Mouse (Mus musculus) kidney, embryonic 15.5 days (tissue): ENCODE results near the gene Aqp2. TPM values are rescaled to one million over a fixed set of nuclear protein-coding genes. Genes with fewer than 3 reads are reported as not detected.

Experiments
- ATAC-seq: fragments of 200-750 bp; cut with Nextera tagmentation; replicated peaks from 2 replicates; pipeline ENCODE4 v1.8.0; 2017; ENCODE audit warnings: moderate TSS enrichment; ENCODE audit not compliant: low FRiP score
- H3K27ac ChIP-seq: fragments of 300-500 bp; sonication (generic); 2 replicates; pipeline ENCODE4 v1.5.1; 2015; ENCODE audit warnings: mild to moderate bottlenecking, inconsistent platforms
- H3K27me3 ChIP-seq: fragments of 300-500 bp; sonication (generic); 2 replicates; pipeline ENCODE4 v1.6.1; 2015; ENCODE audit warnings: inconsistent platforms
- H3K36me3 ChIP-seq: fragments of 300-500 bp; sonication (generic); 2 replicates; pipeline ENCODE4 v1.6.1; 2015; ENCODE audit warnings: inconsistent platforms
- H3K4me1 ChIP-seq: fragments of 300-500 bp; sonication (generic); 2 replicates; pipeline ENCODE4 v1.6.1; 2015; ENCODE audit warnings: inconsistent platforms
- H3K4me2 ChIP-seq: fragments of 300-500 bp; sonication (generic); 2 replicates; pipeline ENCODE4 v1.6.1; 2015; ENCODE audit warnings: moderate library complexity, mild to moderate bottlenecking, inconsistent platforms
- H3K4me3 ChIP-seq: fragments of 300-500 bp; sonication (generic); replicated peaks from 2 replicates; pipeline ENCODE4 v1.5.1; 2015; ENCODE audit warnings: mild to moderate bottlenecking, inconsistent platforms
- H3K9ac ChIP-seq: fragments of 300-500 bp; sonication (generic); 2 replicates; pipeline ENCODE4 v1.6.1; 2015; ENCODE audit warnings: mild to moderate bottlenecking, inconsistent platforms
- H3K9me3 ChIP-seq: fragments of 300-500 bp; sonication (generic); replicated peaks from 2 replicates; pipeline ENCODE4 v1.6.1; 2016; ENCODE audit warnings: inconsistent platforms
- WGBS: fragments of 180-500 bp; shearing (Covaris S2); methylation state at CpG from one replicate; pipeline ENCODE4 v1.1.7; 2015; ENCODE audit warnings: mixed read lengths; 5-methylcytosine and 5-hydroxymethylcytosine counted together
- polyA plus RNA-seq: library from polyadenylated mRNA; unstranded; fragments of >200 nt; fragmentation: Nextera tagmentation; extraction: Ambion mirVana; gene quantifications from 2 replicates; pipeline ENCODE4 v1.2.1, GENCODE M21; 2015

Gene Aqp2
- polyA plus RNA-seq, 1 experiment from 2014 or later = 42.5 TPM

GRCm38 (mm10) chr15:99567371-99567770 lies 11.5 kb upstream of the Aqp2 start:
- no peak for ATAC-seq
- peaks cover 12% of the 10 kb centered on the region; the same call in 1 of the 2 replicates for H3K4me1 ChIP-seq
- H3K36me3 ChIP-seq = no peaks in the 10 kb centered on the region
- H3K9me3 ChIP-seq = no peaks in the 10 kb centered on the region
- no peak overlapping the region for H3K27ac ChIP-seq
- 74% methylated on average over 4 of the region's 4 CpGs for WGBS
- H3K4me2 ChIP-seq = no peak overlapping the region
- 0 out of 2 replicates have a peak, but pooled peaks cover 2% of the 10 kb centered on the region for H3K27me3 ChIP-seq
- H3K9ac ChIP-seq = no peak overlapping the region
- no peak overlapping the region for H3K4me3 ChIP-seq

GRCm38 (mm10) chr15:99568682-99569081 lies 10.2 kb upstream of the Aqp2 start:
- Histone ChIP-seq H3K27me3 (0 out of 2 replicates have a peak, but pooled peaks cover 5% of the 10 kb centered on the region), H3K27ac (no peak overlapping the region), H3K4me2 (no peak overlapping the region), H3K4me3 (no peak overlapping the region), H3K36me3 (no peaks in the 10 kb centered on the region), H3K9me3 (no peaks in the 10 kb centered on the region), H3K4me1 (peaks cover 10% of the 10 kb centered on the region; the same call in 1 of the 2 replicates), H3K9ac (no peak overlapping the region)
- ATAC-seq = no peak
- WGBS = 59% methylated on average over 6 of the region's 6 CpGs

GRCm38 (mm10) chr15:99569123-99569522 lies 9.7 kb upstream of the Aqp2 start:
- ATAC-seq = no peak
- Histone ChIP-seq H3K4me1 (peaks cover 6% of the 10 kb centered on the region; the same call in 1 of the 2 replicates), H3K9me3 (no peaks in the 10 kb centered on the region), H3K4me3 (no peak overlapping the region), H3K4me2 (no peak overlapping the region), H3K27ac (no peak overlapping the region), H3K27me3 (0 out of 2 replicates have a peak, but pooled peaks cover 5% of the 10 kb centered on the region), H3K9ac (no peak overlapping the region), H3K36me3 (no peaks in the 10 kb centered on the region)
- 82% methylated on average over 10 of the region's 10 CpGs for WGBS

GRCm38 (mm10) chr15:99583463-99584344 lies 4.8 kb downstream of the Aqp2 start:
- H3K9me3 ChIP-seq = no peaks in the 10 kb centered on the region
- H3K4me2 ChIP-seq = peak overlapping the region; percentile 65
- peaks cover 25% of the 10 kb centered on the region for H3K4me1 ChIP-seq
- 2% methylated on average over 54 of the region's 54 CpGs for WGBS
- ATAC-seq = 0 out of 2 replicates have a peak, but pooled peaks have one; percentile 30
- peak overlapping the region; percentile 35 for H3K4me3 ChIP-seq
- peaks cover 90% of the 10 kb centered on the region for H3K27me3 ChIP-seq
- peak overlapping the region; percentile 35; the same call in 1 of the 2 replicates for H3K9ac ChIP-seq
- H3K36me3 ChIP-seq = no peaks in the 10 kb centered on the region
- no peak overlapping the region for H3K27ac ChIP-seq

DNA sequence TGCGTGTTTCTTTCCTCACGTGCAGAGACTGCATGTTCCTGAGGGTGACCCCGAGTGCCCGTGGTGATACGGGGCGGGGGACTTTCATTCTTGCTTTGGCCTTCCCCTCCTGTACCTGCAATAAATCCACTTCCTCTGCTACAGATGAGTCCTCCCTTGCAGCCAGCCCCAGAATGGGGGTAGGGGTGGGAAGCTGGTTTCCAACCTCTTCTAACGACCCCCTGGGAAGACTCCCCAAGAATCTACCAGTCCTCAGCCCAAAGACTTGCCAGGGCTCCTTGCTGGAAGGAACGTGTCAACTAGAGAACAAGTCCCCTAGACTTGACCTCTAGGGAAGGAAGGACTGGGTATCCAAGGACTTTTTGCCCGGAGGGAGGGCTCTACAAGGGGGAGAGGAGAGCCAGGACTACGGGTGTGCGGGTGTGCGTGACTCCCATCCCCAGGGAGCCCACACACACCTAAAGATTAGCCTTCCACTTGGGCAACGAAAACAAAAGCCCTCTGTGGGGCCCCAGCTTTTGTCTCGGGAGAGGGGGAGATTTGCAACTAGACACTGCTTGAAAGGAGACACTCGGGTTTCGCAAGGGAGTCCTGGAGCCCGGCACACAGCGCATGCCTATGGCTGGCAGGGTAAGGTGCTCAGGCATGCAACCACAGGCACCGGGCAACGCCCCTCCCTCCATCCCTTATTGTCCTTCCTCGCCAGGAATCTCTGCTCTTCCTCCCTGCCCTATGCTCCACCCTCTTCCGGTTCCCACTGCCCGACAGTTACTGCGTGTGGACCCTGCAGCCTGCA lies 5.8 kb downstream of the Aqp2 start:
- peaks cover 96% of the 10 kb centered on the region for H3K27me3 ChIP-seq
- WGBS = 2% methylated on average over 24 of the region's 24 CpGs

DNA sequence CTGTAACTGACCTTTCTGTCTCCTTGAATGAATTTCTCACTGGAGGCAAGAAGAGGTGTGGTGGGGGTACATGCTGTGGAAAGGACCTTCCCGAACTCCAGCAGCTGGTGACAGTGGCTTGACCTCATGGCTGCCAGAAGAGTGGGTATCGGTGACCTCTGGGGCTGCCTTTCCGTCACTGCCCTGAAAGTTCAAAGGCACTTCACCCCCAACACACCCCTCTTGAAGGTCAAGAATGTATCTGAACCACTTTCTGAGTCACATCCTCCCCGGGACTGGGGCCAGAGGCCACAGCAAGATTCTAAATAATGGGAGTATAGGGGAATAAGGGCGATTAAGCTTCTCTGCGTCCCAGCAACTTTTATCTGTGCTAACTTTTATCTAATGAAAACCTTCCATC lies 6.9 kb downstream of the Aqp2 start:
- H3K4me2 ChIP-seq = no peak overlapping the region
- peaks cover 99% of the 10 kb centered on the region for H3K27me3 ChIP-seq
- ATAC-seq = no peak
- H3K9me3 ChIP-seq = no peaks in the 10 kb centered on the region
- WGBS = 66% methylated on average over 6 of the region's 6 CpGs
- no peak overlapping the region for H3K27ac ChIP-seq
- H3K36me3 ChIP-seq = no peaks in the 10 kb centered on the region
- peaks cover 39% of the 10 kb centered on the region for H3K4me1 ChIP-seq
- H3K9ac ChIP-seq = no peak overlapping the region
- no peak overlapping the region for H3K4me3 ChIP-seq

More for the DNA sequence above, 5.8 kb downstream of the Aqp2 start:
- peak overlapping the region; percentile 35 for H3K4me3 ChIP-seq
- no peaks in the 10 kb centered on the region for H3K36me3 ChIP-seq
- peak overlapping the region; percentile 20; the same call in 1 of the 2 replicates for H3K27ac ChIP-seq
- no peaks in the 10 kb centered on the region for H3K9me3 ChIP-seq
- H3K9ac ChIP-seq = 0 out of 2 replicates have a peak overlapping the region, but pooled peaks have one; percentile 35
- peak; percentile 79 for ATAC-seq
- peak overlapping the region; percentile 65 for H3K4me2 ChIP-seq
- peaks cover 32% of the 10 kb centered on the region for H3K4me1 ChIP-seq

GRCm38 (mm10) chr15:99586525-99586924 lies 7.7 kb downstream of the Aqp2 start:
- H3K9me3 ChIP-seq = no peaks in the 10 kb centered on the region
- no peak overlapping the region for H3K9ac ChIP-seq
- H3K4me2 ChIP-seq = no peak overlapping the region
- WGBS = 88% methylated on average over 3 of the region's 3 CpGs
- H3K36me3 ChIP-seq = no peaks in the 10 kb centered on the region
- H3K4me1 ChIP-seq = peaks cover 44% of the 10 kb centered on the region
- no peak overlapping the region for H3K4me3 ChIP-seq
- peaks cover 99% of the 10 kb centered on the region for H3K27me3 ChIP-seq
- H3K27ac ChIP-seq = no peak overlapping the region
- ATAC-seq = no peak

DNA sequence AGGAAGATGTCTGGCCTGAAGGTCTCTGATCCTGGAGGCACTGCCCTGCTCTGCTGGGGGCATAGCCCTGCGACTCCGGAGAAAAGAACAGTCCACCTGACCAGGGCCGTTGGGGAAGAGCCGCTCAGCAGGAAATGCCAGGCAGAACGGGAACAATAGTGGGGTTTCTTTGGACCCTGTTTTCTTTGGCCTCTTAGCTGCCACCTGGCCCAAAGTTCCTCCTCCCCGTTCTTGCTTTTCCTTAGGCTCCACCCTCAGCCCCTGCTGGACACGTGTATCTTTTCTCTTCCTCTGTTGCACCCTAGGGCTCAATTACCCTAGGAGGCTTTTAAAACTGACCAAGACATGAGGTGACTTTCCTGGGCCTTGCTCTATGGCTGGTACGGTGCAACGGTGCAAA lies 10.4 kb downstream of the Aqp2 start:
- Histone ChIP-seq H3K9me3 (no peaks in the 10 kb centered on the region), H3K4me1 (peaks cover 30% of the 10 kb centered on the region), H3K27me3 (peaks cover 100% of the 10 kb centered on the region), H3K27ac (no peak overlapping the region), H3K4me2 (no peak overlapping the region), H3K9ac (no peak overlapping the region), H3K36me3 (no peaks in the 10 kb centered on the region), H3K4me3 (no peak overlapping the region)
- ATAC-seq = no peak
- 5% methylated on average over 9 of the region's 9 CpGs for WGBS

- Histone ChIP-seq H3K4me3 (no peak overlapping the region), H3K36me3 (no peaks in the 10 kb centered on the region), H3K27me3 (peaks cover 100% of the 10 kb centered on the region), H3K4me1 (peaks cover 25% of the 10 kb centered on the region), H3K4me2 (no peak overlapping the region), H3K9ac (no peak overlapping the region), H3K9me3 (no peaks in the 10 kb centered on the region), H3K27ac (no peak overlapping the region)
- 26% methylated on average over 7 of the region's 7 CpGs for WGBS
- ATAC-seq = no peak
Measured at GRCm38 (mm10) chr15:99589704-99590103, 10.8 kb downstream of the Aqp2 start.

GRCm38 (mm10) chr15:99590429-99591084 lies 11.7 kb downstream of the Aqp2 start, which contains the start of gene Aqp5:
Gene Aqp5, plus strand, starts transcription at chr15:99590782.
- H3K27ac ChIP-seq = no peak within 1 kb of the TSS
- ATAC-seq = peak; percentile 71
- WGBS = 2% methylated on average over 53 of the region's 83 CpGs
- peak within 1 kb of the TSS; percentile 15; the same call in 1 of the 2 replicates for H3K9ac ChIP-seq
- H3K27me3 ChIP-seq = peaks cover 100% of the 10 kb centered on the region
- no peaks in the 10 kb centered on the region for H3K36me3 ChIP-seq
- H3K4me3 ChIP-seq = peak within 1 kb of the TSS; percentile 44
- peak within 1 kb of the TSS; percentile 72 for H3K4me2 ChIP-seq
- peaks cover 19% of the 10 kb centered on the region for H3K4me1 ChIP-seq
- H3K9me3 ChIP-seq = no peaks in the 10 kb centered on the region

DNA sequence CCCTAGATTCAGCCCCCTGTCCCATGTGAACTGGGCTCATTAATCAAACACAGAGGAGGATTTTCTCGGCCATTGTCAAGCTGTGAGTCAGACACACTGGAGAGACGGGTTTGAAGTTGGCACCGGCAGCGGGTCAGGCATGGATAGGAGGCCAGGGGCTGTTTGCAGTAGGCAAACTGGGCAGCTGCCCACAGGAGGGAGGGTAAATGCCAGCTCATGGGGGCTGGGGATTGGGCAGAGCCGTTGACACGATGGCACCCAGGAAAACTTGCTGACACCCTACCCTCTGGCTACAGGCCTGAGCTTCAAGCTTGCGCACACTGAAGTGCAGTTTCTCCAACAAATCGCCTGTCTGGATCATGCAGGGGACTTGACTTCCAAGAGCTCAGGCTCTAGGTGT lies 13.3 kb downstream of the Aqp2 start:
- no peak overlapping the region for H3K4me3 ChIP-seq
- ATAC-seq = no peak
- 67% methylated on average over 8 of the region's 8 CpGs for WGBS
- H3K4me2 ChIP-seq = no peak overlapping the region
- no peak overlapping the region for H3K9ac ChIP-seq
- H3K36me3 ChIP-seq = no peaks in the 10 kb centered on the region
- peaks cover 22% of the 10 kb centered on the region for H3K4me1 ChIP-seq
- H3K27ac ChIP-seq = no peak overlapping the region
- H3K9me3 ChIP-seq = no peaks in the 10 kb centered on the region
- peaks cover 89% of the 10 kb centered on the region for H3K27me3 ChIP-seq
